Mouse (Mus musculus) left cerebral cortex, adult 8-10 months (tissue): ENCODE data around the gene Rpl10a. TPM values are rescaled to one million over a fixed set of nuclear protein-coding genes. Genes with fewer than 3 reads are reported as not detected.
"Not testable (repeated sequence)": the region's sequence is repeated elsewhere in the genome, so short reads cannot be mapped to it uniquely, and the experiment has no call there.

Source experiments
- DNase-seq, 2 experiments: peaks; one replicate each; pipeline ENCODE4 v3.0.0; 2022; ENCODE audit warnings: low spot score in 2 of 2
- total RNA-seq, 4 experiments: library from RNA; stranded (reverse); gene quantifications; 2 replicates each; pipeline ENCODE4 v1.2.4; 2022

Rpl10a gene
- total RNA-seq, 4 experiments from 2014 or later, result 323 to 368 (median 355) TPM

DNA sequence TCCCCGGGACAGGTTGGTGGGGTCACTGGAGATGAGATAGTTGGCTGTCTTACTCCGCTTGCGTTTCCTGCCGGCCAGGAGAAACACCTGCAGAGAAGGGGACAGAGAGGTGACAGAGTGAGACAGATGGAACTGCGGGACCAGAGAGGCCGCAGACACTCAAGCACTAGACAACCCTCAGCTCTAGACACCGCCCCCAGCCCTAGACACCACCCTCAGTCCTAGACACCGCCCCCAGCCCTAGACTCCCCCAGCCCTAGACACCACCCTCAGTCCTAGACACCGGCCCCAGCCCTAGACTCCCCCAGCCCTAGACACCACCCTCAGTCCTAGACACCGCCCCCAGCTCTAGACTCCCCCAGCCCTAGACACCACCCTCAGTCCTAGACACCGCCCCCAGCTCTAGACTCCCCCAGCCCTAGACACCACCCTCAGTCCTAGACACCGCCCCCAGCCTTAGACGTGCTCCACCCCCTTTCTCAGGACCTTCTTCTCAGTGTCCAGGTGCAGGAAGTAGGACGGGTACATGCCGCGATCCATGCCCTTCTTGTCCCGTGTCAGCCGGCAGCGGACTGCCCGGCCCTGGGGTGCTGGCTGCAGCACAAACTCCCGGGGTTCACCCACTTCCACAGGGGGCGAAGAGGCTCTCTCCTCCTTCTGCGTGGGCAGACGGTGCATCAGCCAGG, 30.4 kb downstream of the Rpl10a start:
- not testable (repeated sequence) for DNase-seq

DNA sequence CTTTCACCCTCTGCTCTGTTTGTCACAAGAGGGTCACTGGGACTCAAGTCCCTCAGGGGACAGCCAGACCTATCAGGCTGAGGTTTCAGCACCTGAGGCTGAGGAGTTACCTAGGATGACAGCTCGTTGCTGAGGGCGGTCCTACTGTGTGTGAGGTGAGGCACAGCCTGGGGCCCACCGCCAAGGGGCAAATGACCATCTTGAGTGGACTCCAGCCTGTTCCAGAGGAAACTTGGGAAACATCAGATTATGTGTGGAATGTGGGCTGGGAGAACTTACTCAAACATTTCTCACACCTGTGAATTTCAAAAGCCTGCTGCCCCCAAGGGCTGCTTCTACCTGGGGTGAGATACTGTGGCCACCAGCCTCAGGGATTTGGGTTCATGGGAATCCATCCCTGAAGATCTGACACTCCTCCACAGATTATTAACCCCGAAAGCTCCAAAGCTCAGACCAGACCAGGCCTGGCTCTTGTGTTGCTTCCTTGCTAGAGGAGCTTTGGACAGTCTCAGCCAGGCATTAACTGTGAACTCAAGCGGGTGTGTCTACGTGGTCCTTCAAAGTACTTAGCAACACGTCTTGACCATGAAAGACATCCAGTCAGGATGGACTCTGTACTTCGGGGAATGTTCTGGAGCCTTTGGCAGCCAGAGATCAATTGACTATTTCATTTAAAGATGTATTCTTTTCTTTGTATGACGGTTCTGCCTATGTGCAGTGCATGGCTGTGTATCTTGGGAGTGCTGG, 32.4 kb downstream of the Rpl10a start:
- no peak for DNase-seq

DNA sequence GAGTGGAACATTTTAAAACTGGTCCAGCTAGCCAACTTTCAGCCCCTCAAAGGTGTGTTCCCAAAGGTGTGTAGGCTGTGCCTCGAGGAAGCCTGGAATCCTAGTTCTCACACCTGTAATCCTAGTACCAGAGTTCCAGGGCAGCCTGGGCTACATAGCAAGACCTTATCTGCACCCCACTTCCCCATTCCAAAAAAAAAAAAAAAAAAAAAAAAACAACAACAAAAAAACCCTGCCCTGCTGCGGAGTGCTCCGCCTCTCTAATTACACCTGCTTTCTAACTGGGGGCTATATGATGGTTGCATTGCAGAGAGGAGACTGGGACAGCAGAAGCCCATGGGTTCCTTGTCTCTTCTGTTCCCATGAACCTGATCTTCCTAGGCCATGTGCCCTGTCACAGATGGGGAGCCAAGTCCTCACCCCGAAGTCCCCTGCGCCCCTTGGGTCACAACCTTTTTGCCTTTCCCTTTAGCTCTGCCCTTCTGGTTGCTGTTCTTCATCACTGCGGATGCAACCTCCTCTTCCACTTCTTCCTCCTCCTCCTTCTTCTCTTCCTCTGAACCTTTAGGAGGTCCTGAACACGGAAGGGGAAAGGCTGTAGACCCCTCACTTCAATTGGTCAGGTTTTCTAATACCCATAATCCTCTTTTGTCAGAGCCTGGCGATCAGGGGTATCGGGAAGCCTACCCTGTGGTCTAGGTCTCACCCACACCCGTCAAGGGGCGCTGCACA, 33.8 kb downstream of the Rpl10a start:
- no peak for DNase-seq

DNA sequence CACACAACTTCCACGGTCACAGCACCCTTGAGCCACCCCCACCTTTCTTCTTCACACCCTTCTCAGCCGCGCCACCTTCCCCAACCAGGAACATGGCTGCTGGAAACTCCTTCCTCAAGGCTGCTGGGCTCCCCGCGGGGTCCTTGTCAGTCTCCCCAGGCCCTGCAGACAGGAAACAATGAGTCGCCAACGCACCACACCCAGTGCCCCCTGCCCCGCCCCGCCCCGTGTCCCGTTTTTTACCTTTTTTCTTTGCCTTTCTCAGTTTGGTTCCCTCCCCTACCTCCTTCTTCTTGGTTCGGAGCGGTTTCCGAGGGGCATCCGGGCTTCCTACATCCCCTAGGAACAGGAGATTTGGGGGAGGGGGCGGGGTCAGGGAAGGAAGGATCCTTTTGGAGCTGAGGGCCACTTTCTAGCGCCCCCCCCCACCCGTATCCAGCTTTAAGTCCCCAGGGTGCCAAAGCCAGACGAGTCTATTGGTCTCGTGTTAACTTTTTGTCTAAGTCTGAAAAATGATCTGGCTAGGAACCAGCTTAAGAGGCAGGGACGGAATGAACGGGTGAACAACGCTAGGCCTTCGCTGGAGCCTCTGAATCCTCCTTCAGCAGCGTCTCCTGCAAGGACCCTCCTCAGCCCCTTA, 34.5 kb downstream of the Rpl10a start:
- no peak for DNase-seq

DNA sequence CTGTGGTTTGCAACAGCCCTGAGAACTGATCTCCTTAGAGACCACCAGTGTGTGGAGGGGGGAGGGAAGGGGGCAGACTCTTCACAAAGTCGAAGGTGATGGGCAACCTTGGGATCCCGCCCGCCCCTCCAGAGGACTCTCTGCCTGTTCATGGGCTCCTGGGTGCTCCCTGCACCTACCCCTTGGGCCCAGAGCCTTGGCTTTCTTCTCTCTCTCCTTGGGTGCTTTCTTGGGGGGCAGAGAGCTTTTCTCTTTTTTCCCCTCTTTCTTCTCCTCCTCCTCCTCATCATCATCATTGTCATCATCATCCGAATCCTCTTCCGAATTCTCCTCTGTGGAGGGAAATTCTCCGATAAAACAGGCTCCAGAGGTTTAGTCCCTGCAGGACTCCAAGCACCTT, 35.2 kb downstream of the Rpl10a start:
- no peak for DNase-seq

DNA sequence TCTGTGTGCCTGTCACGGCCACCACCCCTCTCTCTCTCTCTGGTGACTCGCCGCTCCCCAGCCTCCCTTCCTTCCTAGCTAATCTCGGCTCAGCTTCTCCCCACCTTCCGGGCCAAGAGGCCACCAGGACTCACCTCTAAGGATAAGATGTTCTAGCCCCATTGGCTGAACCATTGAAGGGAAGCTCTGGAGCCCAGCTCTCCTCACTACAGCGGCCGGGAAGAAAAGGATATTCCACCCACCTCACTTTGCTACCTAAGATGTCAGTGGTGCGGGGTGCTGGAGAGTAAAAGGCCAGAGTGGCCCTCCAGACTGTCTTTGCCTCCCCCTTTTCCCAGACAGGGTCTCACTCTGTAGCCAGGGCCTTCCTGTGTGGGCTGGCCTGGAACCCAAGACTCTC, 36.9 kb downstream of the Rpl10a start, which contains the start of gene Tulp1:
Gene Tulp1, minus strand, starts transcription at position 101 of the 400 bp plus-strand sequence.
- no peak for DNase-seq

DNA sequence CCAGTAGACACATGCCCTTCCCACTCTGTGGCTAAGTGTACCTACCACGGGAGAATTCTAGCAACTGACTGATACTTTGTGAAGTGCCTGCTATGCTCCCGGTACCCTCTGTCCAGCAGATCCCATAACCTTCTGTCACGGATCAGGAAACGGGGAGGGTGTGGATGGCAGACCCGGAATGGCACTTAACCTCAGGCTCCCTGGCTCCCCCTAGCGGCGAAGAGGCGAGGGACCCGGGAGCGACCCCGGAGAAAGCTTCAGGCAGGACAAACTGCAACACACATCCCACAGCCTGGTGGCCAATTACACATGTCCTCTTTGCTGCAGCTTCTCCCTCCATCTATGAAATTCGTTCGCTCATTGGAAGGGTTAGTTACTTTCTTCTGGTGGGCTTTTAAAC, 40.2 kb downstream of the Rpl10a start:
- DNase-seq, result peak in 1 of 2 experiments; percentile 44

DNA sequence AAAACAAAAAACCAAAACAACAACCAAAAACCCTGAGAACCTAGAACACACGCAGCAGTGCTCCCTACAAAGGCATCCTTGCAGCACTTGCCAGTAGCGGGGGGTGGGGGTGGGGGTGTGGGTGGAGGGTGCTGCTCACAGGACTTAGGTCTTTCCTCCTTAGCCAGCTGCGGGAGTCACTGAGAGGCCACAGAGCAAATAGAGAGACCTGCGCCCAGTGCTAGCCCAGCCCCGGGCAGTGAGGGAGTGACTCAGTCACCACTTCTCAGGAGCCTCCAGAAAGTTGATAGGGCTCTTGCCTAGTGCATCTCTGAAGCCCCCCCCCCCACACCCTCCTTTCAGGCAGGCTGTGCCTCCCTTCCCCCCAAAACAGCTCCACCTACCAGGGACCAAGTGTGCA, 40.8 kb downstream of the Rpl10a start:
- no peak for DNase-seq

DNA sequence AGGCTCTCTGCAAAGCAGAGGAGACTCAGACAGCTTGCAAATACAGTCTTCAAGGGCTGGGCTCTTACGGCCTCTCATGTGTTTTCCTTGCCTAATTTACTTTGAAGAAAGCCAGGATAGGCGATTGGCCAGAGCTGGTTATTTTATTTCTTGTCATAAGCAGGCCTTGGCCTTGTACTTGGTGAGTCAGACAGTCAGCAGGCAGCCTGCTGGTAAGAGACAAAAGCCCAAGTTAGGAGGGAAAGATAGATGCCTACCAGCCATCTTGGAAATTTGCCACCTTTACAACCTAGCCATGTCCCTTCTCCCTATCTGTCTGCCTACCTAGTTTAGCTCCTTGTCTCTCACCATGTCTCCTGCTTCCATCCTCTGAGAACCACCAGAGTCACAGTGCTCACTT, 43.0 kb downstream of the Rpl10a start:
- DNase-seq, result no peak

DNA sequence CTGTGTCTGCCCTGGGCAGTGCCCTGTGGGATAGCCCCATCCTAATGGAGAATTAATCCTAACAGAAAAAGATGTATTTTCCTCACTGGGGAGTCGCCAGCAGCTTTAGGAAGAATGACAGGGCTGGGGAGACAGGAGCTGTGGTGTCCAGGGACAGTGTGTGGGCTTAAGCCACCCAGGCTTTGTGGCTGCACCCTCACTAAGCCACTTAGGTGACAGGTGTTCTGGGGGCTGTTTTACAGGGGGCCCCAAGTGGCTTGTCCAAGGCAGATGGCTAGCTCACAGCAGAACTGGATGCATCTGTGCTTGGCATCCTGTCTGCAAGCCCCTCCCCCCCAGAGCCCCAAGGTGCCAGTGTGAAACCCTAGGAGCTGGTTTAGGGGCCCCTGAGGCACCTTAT, 43.7 kb downstream of the Rpl10a start:
- DNase-seq, result no peak

DNA sequence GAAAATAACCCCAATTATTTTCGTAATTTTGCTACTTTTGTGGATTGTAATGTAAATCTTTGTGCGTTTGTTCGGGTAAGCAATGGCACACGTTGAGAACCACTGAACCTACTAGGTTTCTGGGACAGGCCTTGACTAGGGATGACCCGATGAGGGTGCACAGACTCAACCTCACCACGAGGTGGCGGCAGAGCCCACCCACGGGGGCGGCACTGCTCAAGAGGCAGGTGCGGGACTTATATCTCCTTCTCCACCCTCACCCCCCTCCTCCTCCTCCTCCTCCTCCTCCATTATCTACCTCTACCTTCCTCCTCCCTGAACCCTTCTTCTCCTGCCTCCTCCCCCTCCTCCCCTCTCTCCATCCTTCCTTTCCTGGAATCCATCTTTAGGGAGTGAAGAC, 45.5 kb downstream of the Rpl10a start:
- no peak for DNase-seq

DNA sequence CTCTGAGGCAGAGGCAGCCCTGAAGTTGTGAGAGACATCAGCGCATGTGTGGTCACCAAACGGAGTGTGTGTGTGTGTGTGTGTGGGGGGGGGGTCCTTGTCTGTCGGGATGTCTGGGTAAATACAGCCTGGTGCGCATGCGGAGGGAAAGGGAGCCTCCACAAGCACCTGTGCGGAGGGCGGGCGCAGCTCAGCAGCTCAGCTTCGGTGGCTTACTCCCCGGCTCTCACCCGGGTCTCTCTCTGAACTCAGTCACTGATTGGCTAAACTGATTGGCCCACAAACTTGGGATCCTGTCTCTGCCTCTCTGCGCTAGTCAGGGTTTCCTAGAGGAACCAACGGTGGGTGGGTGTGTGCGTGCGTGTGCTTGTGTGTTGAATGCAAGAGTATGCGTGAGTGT, 46.2 kb downstream of the Rpl10a start:
- no peak for DNase-seq

DNA sequence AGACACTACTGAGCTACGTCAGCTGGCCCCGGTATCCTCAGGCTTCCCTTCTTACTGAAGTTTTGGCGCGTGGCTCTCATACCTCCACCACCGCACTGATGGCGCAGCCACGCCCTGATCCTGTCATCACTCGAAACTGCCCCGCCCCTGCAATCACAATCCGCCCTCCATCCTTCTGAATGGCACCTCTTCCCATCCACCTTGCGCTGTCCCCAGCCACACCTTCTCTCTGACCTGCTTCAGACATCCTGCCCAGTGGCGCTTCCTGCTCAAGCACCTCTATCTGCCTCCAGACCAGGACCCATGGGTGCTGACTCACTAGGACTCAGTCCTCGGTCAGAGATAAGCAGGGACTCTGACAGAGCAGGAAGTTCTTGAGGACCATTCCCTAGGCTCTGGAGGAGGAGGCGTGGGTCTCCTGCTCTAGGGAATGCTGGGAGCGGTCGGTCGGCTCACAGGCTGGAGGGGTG, 47.4 kb downstream of the Rpl10a start:
- DNase-seq, result no peak

DNA sequence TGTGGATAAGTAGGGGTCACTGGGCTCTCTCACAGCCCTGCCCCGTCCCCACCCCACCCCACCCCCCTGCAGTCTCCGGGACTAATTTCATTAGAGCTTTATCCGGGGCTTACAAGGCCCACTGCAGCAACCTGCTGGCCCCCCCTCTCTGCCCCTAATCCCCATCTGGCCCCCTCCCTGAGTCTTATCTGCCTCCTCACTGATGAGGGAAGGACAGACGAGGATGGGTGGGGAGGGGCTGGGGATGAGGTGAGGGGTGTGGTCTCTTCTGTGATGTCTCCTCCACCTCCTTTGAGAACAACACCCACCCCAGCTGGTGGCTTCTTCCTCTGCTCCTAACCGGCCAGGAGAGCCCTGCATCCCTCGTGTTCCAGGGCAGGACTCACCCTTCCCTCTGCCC, 52.0 kb downstream of the Rpl10a start:
- no peak for DNase-seq

Other genes with a start within 250 kb of the Rpl10a start
- gene Tcp11, start 247.8 kb upstream of the Rpl10a start, total RNA-seq, result 1 to 10 TPM in 1 of 4 experiments, under 1 TPM in 3; 0.41 to 1.0 (median 0.56) TPM
- gene Scube3, start 186.3 kb upstream of the Rpl10a start, total RNA-seq, result 1 to 10 TPM; 7.2 to 8.6 (median 7.7) TPM
- 100 to 1,000 TPM in 3 of 4 experiments, 10 to 100 TPM in 1; 97.7 to 106 (median 102) TPM for gene Zfp523, start 151.3 kb upstream of the Rpl10a start, total RNA-seq
- gene Def6, start 120.7 kb upstream of the Rpl10a start, total RNA-seq, result 1 to 10 TPM; 2.8 to 5.5 (median 3.7) TPM
- gene Ppard, start 95.8 kb upstream of the Rpl10a start, total RNA-seq, result 10 to 100 TPM; 26.4 to 28.8 (median 27.1) TPM
- 10 to 100 TPM; 29.4 to 31.2 (median 30.5) TPM for gene Fance, start 15.0 kb upstream of the Rpl10a start, total RNA-seq
- 1 to 10 TPM; 2.3 to 4.0 (median 3.0) TPM for gene Tead3, start 22.3 kb downstream of the Rpl10a start, total RNA-seq
- gene Tulp1, start 36.8 kb downstream of the Rpl10a start, total RNA-seq, result under 1 TPM in 1 of 4 experiments, not detected in 3; 0.27 TPM
- gene Fkbp5, start 189.1 kb downstream of the Rpl10a start, total RNA-seq, result 10 to 100 TPM; 34.6 to 56.0 (median 46.5) TPM
- not detected for gene Armc12, start 202.3 kb downstream of the Rpl10a start, total RNA-seq
- gene Clpsl2, start 220.9 kb downstream of the Rpl10a start, total RNA-seq, result not detected
- gene Clps, start 232.3 kb downstream of the Rpl10a start, total RNA-seq, result not detected
- gene Lhfpl5, start 247.2 kb downstream of the Rpl10a start, total RNA-seq, result 1 to 10 TPM; 4.0 to 6.1 (median 5.3) TPM